Mouse (Mus musculus) fibroblast of lung, adult 2 months (primary cell): ENCODE results near the gene Ttc3.

Source experiments
- DNase-seq: peaks from one replicate; pipeline ENCODE4 v3.0.0-alpha.2; 2011; ENCODE audit warnings: low read depth

Gene Ttc3

DNA sequence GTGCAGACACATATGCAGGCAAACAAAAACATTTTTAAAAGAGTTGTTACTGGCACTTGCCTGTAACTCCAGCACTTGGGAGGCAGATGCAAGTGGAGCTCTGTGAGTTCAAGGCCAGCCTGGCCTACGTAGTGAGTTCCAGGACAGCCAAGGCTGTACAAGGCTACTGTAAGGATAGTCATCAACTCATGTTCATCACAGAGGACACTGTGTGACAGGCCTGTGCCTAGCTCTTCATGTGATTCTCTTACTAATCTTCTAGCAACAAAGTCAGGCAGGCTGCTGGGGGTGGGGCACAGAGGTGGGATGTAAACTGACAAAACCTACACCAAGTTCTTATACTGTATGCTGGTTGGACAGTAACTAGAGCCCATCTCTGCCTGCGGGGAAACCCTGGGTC lies 136.7 kb downstream of the Ttc3 start:
- DNase-seq = no peak

DNA sequence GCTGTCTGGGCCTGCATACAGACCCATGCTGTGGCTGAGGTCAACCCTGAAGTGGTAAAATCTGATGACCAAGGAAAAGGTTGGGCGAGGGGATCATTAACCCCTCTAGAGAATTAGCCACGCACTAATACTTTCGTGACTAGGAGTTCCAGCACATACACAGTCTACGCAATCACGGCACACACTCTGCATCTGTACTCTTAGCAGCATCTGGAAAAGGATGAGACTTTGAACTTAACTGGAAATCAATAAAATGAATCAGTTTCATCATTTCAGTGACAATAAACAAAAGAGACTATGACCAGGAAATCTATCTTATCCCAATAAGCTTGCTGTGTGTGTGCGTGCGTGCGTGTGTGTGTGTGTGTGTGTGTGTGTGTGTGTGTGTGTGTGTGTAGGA lies 138.4 kb downstream of the Ttc3 start:
- no peak for DNase-seq

- DNase-seq = no peak
Measured at GRCm38 (mm10) chr16:94509983-94510382, 139.6 kb downstream of the Ttc3 start.

DNA sequence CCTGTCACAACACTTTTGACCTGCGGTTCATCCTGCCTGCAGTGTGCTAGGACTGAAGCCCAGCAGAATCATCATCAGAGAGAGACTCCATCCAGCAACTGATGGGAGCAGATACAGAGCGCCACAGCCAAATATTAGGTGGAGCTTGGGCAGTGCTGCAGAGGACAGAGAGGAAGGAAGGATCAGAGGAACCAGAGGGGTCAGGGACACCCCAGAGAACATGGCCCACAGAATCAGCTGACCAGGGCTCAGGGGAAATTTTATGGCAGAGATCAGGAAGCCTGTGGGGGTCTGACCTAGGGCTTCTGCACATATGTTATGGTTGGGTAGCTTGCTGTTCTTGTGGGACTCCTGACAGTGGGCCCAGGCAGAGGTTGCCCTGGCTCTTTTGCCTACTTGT lies 147.2 kb downstream of the Ttc3 start:
- DNase-seq = no peak
